Mouse (Mus musculus) telencephalon, adult 2 months (tissue): Measurements from ENCODE around the gene St6galnac1.

Experiments
- DNase-seq: peaks from one replicate; pipeline ENCODE4 v3.0.0-alpha.2; 2011; ENCODE audit warnings: low read depth, low spot score

St6galnac1 gene

DNA sequence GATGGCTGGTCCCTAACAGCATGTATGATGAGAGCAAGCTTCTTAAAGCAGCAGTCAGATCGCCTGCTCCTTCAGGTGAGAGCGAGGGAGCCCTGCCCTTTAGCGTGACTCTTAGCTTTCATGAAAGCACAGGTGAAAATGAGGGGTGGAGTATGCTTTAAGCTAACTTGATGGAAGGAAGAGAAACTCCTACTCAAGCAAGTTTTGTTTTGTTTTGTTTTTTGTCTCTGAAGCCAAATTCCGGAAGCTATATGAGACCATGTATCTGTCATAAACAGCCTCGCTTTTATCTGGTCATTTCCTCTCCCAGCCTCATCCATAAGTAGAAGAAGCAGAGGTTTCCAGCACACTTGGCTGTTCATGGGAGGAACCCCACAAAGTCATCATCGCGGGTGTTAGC is at the start of gene St6galnac1:
Gene St6galnac1 (minus strand): TSS at position 101 of the 400 bp plus-strand sequence.
- no peak for DNase-seq

- peak; percentile 43 for DNase-seq
Observed at GRCm38 (mm10) chr11:116823885-116824284, 48.6 kb upstream of the St6galnac1 start.

DNA sequence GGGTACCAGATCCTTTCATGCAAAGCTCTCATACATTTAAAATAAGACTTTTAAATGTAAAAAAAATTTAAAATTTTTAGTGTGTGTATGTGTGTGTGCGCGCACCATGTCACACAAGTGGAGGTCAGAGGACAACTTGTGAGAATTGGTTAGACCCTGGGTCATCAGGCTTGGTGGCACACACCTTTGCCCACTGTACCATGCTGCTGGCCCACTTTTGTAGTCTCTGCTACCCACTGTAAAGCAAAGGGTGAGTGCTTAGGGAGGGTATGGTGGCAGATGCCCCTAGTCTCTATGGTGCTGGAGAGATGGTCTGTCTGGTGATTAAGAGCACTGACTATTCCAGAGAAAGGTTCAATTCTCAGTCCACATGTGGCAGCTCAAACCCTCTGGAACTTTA is 47.9 kb upstream of the St6galnac1 start:
- no peak for DNase-seq

DNA sequence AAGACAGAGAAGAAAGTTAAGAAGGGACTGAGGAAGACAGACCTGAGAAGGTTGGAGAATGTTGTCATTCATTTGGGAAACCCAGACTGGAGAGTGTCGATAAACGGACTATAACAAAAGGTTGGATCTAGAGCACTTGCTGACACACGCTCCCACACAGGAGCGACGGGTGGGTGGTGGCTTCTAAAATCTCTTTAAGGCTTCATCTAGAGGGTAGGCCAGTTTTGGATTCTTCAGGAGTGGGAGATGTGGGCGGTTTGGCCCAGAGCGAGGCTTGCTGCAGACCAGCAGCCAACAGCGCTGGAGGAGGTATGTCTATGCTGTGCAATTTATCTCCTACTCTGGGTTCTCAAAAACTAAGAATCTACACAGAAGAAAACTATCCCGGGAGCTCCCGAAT is 47.3 kb upstream of the St6galnac1 start:
- DNase-seq: peak; percentile 56

GRCm38 (mm10) chr11:116822215-116822614 is 46.9 kb upstream of the St6galnac1 start:
- DNase-seq: no peak

- no peak for DNase-seq
Observed at GRCm38 (mm10) chr11:116821057-116821940, 46.0 kb upstream of the St6galnac1 start.

DNA sequence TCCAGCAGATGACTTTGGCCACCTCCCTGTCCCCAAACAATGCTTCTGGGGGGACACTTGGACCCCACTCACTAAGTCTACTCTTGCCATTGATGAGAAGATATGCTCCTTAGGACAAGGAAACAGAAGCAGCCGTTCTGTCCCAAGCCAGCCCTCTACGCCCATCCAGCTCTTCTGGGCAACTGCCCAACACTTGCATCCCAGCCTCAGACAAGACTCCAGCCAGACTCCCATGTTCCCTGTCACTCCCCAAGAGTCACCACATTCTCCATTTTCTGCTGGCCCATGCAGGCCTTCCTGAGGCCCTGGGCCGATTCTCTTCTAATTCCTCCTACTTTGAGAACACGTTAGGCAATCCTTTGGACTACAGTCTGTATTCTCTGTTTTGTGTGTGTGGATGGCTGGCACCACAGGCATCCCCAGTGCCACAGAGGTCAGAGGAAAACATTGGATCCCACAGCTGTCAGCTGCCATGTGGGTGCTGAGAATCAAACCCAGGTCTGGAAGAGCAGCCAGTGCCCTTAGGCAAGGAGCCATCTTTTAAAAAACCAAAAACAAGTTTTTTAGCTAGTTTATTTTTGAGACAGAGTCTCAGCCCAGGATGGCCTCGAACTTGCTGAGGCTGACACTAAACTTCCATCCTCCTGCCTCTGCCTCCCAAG is 44.8 kb upstream of the St6galnac1 start:
- no peak for DNase-seq

DNA sequence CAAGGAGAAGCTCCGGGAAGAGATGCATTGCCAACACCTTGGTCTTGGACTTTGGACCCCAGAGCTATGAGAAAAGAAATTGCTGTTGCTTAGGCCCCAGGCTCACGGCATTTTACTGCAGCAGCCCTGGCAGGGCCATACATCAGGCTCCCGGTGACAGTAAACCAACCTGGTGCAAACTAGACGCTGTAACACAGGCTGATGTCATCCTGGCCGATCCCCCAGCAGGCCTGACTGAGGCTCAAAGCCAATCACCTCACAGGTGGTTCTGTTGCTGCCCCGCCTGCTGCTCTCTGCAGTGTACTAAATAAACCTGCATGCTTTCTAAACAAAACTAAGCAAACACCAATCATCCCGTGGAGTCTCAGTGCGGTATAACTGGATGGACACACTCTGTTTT is 43.4 kb upstream of the St6galnac1 start:
- no peak for DNase-seq

- DNase-seq: no peak
Observed at GRCm38 (mm10) chr11:116817567-116817966, 42.3 kb upstream of the St6galnac1 start.

DNA sequence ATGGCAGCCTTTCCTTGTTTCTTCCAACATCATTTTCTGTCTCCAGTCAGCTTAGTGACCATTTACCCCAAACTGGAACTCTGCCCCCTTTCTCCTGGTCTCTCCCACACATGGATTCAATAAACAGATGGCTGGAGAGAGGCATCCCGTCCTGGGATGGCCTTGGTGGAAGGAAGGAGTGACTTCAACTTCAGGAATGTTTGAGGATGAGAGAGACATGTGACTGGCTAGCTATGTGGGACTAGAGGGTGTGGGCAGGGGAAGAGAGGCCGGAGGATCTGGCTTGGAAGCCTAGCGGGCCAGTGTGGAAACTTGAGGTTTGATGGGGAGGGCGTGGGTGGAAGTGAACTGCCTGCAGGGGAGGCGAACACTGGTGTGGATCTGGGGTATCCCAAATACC is 41.5 kb upstream of the St6galnac1 start:
- DNase-seq: no peak

DNA sequence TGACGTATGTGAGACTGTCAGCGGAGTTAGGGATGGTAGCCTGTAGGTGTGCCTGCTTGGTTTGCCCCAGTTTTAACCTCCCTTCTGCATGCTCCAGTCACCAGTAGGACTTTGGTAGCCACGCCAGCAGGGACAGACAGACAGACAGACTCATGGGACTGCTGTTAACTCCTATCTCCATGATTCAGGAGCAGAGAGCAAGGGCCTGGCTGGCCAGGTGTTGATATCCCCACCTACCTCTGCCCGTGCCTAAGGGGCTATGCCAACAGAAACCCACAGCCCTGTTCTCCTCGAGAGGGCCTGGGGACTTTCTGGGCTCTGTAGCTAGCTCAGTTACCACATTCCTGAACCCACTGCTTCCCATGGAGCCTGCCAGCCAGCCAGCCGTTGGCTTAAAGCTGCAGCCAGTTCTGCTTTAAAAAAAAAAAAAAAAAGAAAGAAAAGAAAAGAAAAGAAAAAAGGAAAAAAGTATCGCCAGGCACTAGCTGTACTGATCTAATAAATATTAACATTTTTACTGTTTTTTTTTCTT is 39.6 kb upstream of the St6galnac1 start:
- no peak for DNase-seq

DNA sequence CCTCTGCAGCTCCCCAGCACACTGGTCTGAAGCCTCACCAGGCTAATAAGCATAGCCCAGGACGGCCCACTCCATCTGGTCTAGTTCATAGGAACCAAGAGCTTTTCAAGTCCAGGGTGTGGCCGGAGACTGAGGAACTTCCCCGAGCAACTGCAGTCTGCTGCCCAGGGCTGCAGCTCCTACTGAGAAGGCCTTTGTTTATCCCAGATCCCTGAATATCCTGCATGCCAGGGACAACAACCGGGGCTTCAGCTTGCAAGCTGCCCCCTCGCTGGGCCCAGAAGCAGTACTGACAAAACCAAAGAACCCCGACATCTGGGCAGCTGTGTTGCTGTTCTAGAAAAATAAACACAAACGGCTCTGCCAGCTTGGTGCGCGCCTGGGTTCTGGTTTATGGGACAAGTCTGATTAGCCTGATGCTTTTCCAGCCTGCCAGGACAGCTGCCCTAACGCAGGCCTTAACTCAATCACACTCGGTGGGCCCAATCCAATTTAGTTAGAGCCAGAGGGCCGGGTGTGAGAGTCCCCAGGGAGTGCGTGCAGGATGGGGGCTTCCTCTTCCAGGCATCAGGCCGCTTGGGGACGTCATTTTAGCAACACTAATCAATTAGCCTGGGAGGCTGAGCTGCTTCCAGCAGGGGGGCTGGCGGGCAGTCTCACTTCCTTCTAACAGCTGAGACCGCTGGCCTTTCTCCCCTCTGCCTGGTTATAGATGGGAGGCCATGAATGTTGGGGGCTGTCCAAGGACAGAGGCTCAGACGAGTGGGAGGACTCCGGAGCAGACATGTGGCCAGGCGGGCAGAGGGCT is 39.0 kb upstream of the St6galnac1 start:
- DNase-seq: no peak

- no peak for DNase-seq
Observed at GRCm38 (mm10) chr11:116813610-116814009, 38.3 kb upstream of the St6galnac1 start.

- DNase-seq: no peak
Observed at GRCm38 (mm10) chr11:116812793-116813529, 37.7 kb upstream of the St6galnac1 start.

DNA sequence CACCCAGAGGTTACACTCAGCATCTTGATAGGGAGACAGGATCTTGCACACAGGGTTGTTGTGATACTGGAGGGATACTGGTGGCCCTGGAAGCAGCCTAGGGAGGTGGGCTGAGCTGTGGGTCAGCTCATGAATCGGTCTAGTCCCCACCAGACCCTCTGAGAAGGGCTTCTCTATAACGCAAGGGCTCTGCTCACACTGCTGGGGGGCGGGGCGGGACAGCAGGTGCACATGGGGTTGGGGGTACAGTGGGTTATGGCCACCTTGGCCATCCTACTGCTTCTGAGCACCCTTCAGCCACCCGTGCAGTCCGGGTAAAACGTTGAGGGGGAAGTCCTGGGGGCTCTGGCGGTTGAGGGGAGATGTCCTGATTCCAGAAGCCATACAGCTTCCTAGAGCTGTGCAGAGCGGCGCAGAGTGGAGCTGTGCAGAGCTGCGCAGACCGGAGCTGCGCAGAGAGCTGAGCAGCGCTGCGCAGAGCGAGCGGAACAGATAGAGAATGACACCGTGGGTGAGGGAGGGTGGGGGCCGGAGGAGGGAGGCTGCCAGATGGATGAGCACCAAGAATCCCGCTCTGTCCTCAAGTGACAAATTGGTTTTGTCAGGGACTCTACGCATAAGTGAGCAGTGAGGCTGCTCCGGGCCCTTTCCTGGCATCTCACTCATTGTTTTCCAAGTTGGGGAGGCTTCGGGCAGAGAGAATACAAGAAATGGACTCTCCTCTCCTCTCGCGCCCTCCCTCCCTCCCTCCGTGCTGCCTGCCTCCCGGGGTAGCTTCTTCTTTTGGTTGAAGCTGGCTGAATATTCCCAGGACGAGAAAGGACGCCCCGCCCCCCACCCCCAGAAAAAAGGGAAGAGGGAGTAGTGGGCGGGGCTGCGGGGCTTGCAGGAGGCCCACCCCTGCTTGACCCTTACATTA is 35.9 kb upstream of the St6galnac1 start:
- DNase-seq: peak; percentile 86

DNA sequence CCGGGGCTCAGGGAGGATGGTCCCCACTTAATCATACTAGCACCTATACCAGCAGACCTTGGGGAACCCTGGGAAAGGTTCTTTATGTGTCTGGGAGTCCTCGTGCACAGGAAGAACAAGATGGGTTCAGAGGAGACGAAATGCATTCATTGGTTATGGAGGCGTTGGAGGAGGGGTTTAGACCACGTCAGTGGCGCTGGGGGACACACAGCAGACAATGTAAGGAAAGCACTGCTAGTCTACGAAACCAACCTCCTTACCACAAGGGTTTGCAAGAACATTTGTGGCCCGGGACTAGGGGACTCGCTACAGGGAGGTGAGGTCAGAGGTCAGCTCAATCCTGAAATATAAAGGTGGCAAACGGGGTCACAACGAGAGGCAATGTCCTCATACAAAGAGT is 35.2 kb upstream of the St6galnac1 start:
- no peak for DNase-seq

- DNase-seq: no peak
Observed at GRCm38 (mm10) chr11:116809520-116809919, 34.2 kb upstream of the St6galnac1 start.

GRCm38 (mm10) chr11:116808811-116809395 is 33.6 kb upstream of the St6galnac1 start:
- no peak for DNase-seq

DNA sequence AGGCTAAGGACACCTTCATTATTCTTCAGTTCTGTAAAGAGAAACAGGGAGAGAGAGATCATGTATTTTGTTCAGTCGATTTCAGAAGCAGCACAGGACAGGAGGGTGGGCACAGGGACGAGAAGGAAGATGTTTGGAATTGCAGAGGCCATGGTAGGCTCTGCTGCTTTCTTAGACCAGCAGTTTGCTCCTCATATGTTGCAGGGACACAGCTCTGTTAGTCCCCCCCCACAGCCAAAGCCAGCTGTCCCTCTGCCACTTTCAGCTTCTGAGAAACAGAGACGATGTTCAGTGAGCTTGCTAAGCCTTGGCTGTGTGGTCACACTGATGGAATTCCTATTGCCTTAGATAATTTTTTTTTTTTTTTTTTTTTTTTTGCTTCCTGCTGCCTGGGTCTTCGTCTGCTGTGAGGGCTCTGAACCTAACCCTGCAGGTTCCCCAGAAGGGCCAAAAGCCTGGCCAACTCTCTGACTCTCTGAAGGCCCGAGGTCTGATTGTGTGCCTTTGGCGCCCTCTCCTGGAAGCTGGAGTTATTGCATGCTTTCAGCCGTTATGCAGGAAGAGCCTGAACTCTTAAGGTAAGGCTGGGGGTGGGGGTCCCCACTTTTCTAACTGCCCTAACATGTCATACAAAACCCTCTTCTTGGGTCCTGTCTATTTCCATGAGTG is 32.8 kb upstream of the St6galnac1 start:
- DNase-seq: no peak
